Mouse (Mus musculus) gastrocnemius, adult 2 months (tissue): ENCODE measurements at regions not wholly inside any gene's neighbourhood (a gene's known extent, or its start where the extent isn't known, plus 50 kb on each side); places are given as distances from the start of the nearest gene placed in this dataset.
A peak's percentile ranks its signal among the peaks of the same experiment; 100 is the strongest.

Experiments used
- DNase-seq: peaks from one replicate; pipeline ENCODE4 v3.0.0; 2022
- H3K27ac ChIP-seq: fragments of 200-600 bp; 2 replicates; pipeline ENCODE4 v1.8.1; 2022; ENCODE audit warnings: mild to moderate bottlenecking
- H3K4me3 ChIP-seq: fragments of 200-600 bp; 2 replicates; pipeline ENCODE4 v1.8.1; 2022; ENCODE audit warnings: mild to moderate bottlenecking, moderate library complexity
- CTCF ChIP-seq: fragments of 200-600 bp; IDR thresholded peaks from 2 replicates; pipeline ENCODE4 v1.8.1; 2022; ENCODE audit warnings: antibody characterized with exemption, mild to moderate bottlenecking, moderate library complexity
- intact Hi-C: fragments of 180-260 bp; cut with DNase I; formaldehyde crosslinking; loops from one replicate; pipeline ENCODE4 v1.15.1; 2025

- no peak for DNase-seq
- Histone ChIP-seq H3K4me3 (no peak overlapping the region), H3K27ac (no peak overlapping the region)
- intact Hi-C loops, result no loop called here
- TF ChIP-seq CTCF, result no peak
These were observed 55.5 kb downstream of the E030025P04Rik start for GRCm38 (mm10) chr11:109088488-109089252.

- no peak for TF ChIP-seq CTCF
- Histone ChIP-seq H3K27ac (no peak overlapping the region), H3K4me3 (no peak overlapping the region)
- intact Hi-C loops, result no loop called here
- no peak for DNase-seq
These were observed 62.2 kb downstream of the E030025P04Rik start for GRCm38 (mm10) chr11:109081957-109082356.

- Histone ChIP-seq H3K4me3 (no peak overlapping the region), H3K27ac (no peak overlapping the region)
- TF ChIP-seq CTCF, result no peak
- intact Hi-C loops, result no loop called here
- no peak for DNase-seq
These were observed 62.7 kb downstream of the E030025P04Rik start for GRCm38 (mm10) chr11:109081454-109081853.

- H3K4me3 ChIP-seq, result no peak overlapping the region
- TF ChIP-seq CTCF, result no peak
- no peak for DNase-seq
- H3K27ac ChIP-seq, result no peak overlapping the region
- intact Hi-C loops, result no loop called here
These were observed 63.2 kb downstream of the E030025P04Rik start for GRCm38 (mm10) chr11:109080847-109081415.

GRCm38 (mm10) chr11:109079466-109079865 lies 64.7 kb downstream of the E030025P04Rik start:
- Histone ChIP-seq H3K4me3 (no peak overlapping the region), H3K27ac (no peak overlapping the region)
- no peak for DNase-seq
- TF ChIP-seq CTCF, result no peak
- intact Hi-C loops, result no loop called here

GRCm38 (mm10) chr11:109076587-109077417 lies 67.4 kb downstream of the E030025P04Rik start:
- no peak for DNase-seq
- no peak for TF ChIP-seq CTCF
- intact Hi-C loops, result no loop called here
- Histone ChIP-seq H3K27ac (no peak overlapping the region), H3K4me3 (no peak overlapping the region)

- Histone ChIP-seq H3K4me3 (no peak overlapping the region), H3K27ac (no peak overlapping the region)
- TF ChIP-seq CTCF, result no peak
- intact Hi-C loops, result loop anchor here (2.0 kb wide), 1 partner anchor 77 kb away; no protein-coding TSS in a partner anchor
- no peak for DNase-seq
These were observed 72.8 kb downstream of the E030025P04Rik start for GRCm38 (mm10) chr11:109071340-109071739.

- intact Hi-C loops, result loop anchor here (2.0 kb wide), 1 partner anchor 76 kb away; no protein-coding TSS in a partner anchor
- DNase-seq, result no peak
- no peak overlapping the region for H3K27ac ChIP-seq
- H3K4me3 ChIP-seq, result no peak overlapping the region
- TF ChIP-seq CTCF, result no peak
These were observed 73.8 kb downstream of the E030025P04Rik start for GRCm38 (mm10) chr11:109070412-109070811.

- peak; percentile 29 for DNase-seq
- H3K4me3 ChIP-seq, result no peak overlapping the region
- no peak overlapping the region for H3K27ac ChIP-seq
- no peak for TF ChIP-seq CTCF
- intact Hi-C loops, result no loop called here
These were observed 74.9 kb downstream of the E030025P04Rik start for GRCm38 (mm10) chr11:109069326-109069709.

GRCm38 (mm10) chr11:109068371-109069325 lies 75.5 kb downstream of the E030025P04Rik start:
- intact Hi-C loops, result no loop called here
- no peak overlapping the region for H3K4me3 ChIP-seq

GRCm38 (mm10) chr11:109067733-109068132 lies 76.4 kb downstream of the E030025P04Rik start:
- intact Hi-C loops, result no loop called here
- Histone ChIP-seq H3K27ac (no peak overlapping the region), H3K4me3 (no peak overlapping the region)
- TF ChIP-seq CTCF, result no peak
- no peak for DNase-seq

More at GRCm38 (mm10) chr11:109068371-109069325, 75.5 kb downstream of the E030025P04Rik start:
- TF ChIP-seq CTCF, result no peak
- no peak overlapping the region for H3K27ac ChIP-seq
- DNase-seq, result peak; percentile 26

GRCm38 (mm10) chr11:109061971-109062370 lies 82.2 kb downstream of the E030025P04Rik start:
- H3K4me3 ChIP-seq, result no peak overlapping the region
- H3K27ac ChIP-seq, result no peak overlapping the region
- TF ChIP-seq CTCF, result no peak
- intact Hi-C loops, result no loop called here
- DNase-seq, result no peak
